Mouse (Mus musculus): ENCODE results near the gene Ptrh1. TPM values are rescaled to one million over a fixed set of nuclear protein-coding genes. Genes with fewer than 3 reads are reported as not detected.

The Ptrh1 gene
- 1 to 10 TPM; 5.1 to 5.5 TPM for total RNA-seq (2021)
- long read RNA-seq, experiment 1, partial matches to known transcripts = 0 of 5 reads
- long read RNA-seq, experiment 1, other reads (novel, unspliced or antisense) = 2 of 5 reads
- long read RNA-seq, experiment 2, partial matches to known transcripts = 0 of 6 reads
- long read RNA-seq, experiment 2, other reads (novel, unspliced or antisense) = 2 of 6 reads

DNA sequence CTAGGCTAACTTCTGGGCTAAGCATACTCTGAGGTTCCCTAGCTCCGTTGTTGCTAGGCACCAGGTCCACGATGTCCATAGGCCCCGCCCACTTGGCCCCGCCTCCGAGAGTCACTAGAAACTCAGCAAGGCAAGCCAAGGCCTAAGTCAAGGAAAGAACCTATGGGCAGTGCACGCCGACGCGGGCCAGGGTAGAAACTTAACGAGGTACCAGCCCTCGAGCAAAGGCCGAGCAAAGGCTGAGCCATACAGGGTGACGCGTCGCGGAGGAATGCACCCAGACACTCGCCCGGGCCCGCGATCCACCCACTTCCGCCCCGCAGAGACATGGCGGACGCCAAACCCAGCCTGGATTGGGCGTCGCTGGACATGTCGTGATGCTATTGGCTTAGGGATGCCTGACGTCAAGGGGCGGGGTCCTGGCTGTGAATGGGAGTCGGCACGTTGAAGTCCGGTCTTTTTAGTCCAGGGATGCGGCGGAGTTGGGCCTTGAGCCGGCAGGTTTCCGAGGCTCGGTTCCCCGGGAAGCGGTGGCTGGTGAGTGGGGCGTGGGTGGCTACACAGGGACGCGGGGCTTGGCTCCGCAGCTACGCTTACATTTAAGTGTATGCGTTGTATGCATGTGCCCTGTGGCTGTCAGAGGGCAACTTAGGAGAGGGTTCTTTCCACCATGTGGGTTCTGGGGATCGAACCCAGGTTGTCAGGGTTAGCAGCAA, at the start of gene Ptrh1, which contains the start of gene Ttc16:
Gene Ptrh1, plus strand, starts transcription at position 428 of the 716 bp plus-strand sequence.
Gene Ttc16, minus strand, starts transcription at position 275 of the 716 bp plus-strand sequence.
- DNase-seq = peak; percentile 98 to 99

GRCm38 (mm10) chr2:32727435-32727834, 48.2 kb upstream of the Ptrh1 start:
- peak; percentile 98 to 99 for DNase-seq

DNA sequence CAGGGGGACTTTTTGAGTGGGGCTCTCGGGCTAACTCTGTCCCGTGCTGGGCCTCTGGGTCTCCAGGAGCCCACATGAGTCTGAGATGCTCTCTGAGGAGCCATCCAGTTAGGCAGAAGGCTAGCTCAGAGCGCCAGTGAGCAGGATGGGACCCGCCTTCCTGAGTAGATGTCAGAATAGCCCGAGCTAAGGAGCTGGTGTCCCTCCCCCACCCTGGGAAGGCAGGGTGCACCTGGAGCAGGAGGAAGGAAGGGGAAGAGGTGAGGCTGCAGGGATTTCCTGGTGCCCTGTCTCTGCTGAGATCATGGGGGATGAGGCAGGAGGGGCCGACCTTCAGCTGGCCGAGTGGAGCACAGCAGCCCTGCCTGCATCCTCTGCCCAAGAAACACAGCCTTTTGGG, 47.1 kb upstream of the Ptrh1 start:
- peak; percentile 65 to 91 for DNase-seq

DNA sequence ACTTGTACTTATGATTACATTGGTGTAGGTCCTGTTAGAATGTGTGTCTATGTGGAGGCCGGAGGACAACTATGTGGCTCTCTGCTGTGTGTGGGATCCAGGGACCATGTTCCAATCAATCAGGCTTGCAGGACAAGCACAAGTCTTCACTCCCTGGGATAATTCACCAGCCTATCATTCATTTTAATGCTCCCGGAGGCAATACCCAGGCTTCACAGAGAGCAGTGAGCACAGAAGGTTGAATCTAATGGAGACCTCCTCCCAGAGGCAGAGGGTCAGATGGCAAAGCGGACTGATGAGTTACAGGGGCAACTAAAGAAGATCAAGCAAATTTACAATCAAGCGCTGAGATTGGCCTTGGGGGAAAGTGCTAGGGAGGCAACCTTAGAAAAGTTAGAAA, 46.0 kb upstream of the Ptrh1 start:
- no peak for DNase-seq

- no peak for DNase-seq
These were observed 44.7 kb upstream of the Ptrh1 start for GRCm38 (mm10) chr2:32730854-32731253.

DNA sequence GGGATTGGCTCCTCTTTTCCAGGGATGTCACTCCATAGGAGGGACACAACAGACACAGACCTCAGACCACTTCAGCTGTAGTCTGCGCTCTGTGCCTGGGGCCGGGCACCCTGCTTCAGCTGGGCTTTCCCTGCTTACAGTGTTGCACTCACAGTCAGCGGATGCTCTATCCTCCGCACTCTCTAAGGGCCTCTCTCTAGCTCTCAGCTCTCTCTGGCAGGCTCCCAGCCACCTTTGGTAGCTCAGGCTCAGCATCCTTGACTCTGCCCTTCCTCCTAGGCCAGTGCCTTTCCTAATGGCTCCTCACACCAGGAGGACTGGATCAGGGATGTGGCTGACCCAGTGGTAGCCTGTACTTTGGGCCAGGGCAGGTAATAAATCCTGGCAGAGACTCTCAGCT, 43.7 kb upstream of the Ptrh1 start:
- no peak for DNase-seq

DNA sequence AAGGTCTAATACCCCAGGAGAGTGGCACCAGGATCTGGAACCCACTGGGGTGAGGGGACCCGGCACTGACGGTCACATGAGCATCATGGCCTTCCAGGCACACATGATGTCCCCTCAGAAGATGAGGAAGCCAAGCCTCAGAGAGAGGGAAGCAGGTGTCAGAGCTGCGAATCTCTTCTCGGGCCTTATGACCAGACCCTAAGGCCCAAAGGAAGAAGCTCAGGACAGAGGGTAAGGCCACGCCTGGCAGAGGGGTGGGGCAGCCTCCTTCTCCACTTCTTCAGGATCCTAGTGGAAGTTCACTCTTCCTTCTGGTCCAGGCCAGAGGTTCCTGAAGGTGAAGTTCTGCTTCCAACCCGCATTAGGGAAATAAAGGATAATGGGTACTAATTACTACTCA, 42.9 kb upstream of the Ptrh1 start:
- DNase-seq = peak in 1 of 2 experiments; percentile 69

DNA sequence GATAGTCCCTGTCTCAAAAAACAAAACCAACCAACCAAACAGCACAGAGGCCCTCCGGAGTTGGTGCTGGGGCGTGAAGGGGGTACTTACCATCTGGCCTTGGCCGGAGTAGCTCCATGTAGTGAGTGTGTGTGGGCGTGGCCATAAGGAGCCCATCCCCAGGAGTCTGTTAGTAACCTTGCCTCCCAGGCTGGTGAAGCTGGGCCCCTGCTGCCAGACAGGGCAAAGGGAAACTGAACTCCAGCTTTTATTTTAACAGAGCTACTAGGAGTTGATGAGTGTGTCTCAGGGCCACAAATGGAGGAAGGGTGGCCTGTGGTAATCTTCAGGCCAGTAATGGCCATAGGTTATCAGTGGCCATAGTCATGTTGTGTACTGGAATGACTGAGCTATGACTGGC, 41.1 kb upstream of the Ptrh1 start:
- peak in 1 of 2 experiments; percentile 46 for DNase-seq

DNA sequence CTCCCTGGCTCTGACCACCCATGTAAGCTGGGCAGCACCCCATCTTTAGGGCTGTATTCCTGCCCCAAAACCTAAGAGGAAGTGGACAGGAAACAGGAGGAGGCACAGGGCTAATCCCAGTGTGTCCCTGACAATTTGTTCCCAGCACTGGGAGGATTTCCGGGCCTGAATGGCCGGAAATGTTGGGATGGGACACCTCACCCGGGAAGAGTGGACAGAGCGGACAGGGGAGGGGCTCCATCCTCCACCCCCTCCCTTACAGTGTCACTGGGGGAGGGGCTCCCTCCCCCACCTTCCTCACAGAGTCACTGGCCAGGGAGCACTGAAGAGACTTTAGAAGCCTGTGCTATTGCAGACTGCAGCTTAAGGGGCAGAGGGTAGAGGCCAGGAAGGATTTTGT, 40.7 kb upstream of the Ptrh1 start:
- DNase-seq = peak; percentile 78 to 93

DNA sequence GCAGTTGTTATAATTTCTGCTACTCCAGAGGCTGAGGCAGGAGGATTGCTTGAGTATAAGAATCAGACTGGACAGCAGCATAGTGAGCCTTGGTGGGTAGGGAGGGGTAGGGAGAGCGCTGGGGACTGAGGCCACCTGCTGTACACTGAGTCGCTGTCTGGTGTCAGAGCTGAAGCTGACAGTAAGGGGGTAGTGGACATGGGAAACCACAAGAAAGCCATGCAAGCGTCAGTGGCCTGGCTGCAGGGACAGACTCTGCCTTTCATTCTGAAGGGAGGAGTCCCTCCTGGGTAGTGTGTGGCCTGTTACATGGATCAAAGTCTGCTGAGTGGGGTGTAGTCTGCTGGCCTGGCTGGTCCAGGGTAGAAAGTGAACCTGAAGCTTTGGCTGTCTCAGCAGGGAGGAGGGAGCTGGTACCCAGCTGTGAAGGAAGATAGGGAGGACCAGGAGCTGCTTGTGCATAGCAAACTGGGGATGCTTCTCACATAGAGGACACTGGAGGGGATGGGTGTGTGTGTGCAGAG, 39.2 kb upstream of the Ptrh1 start:
- no peak for DNase-seq

DNA sequence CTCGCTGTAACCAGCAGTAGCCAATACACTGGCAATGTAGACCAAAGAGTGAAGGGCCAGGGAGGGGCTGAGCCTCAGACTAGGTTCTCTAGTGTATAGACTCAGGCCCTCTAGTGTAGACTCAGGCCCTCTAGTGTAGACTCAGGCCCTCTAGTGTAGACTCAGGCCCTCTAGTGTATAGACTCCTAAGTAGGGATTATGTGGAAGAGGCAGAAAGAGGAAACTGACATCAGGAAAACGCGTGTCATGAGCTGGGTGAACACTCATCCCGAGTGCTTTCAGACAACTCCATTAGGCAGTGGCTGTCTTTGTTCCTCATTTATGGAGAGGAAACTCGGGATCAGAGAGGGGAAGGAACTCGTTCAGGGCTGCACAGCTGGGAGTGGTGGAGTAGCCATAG, 38.6 kb upstream of the Ptrh1 start:
- no peak for DNase-seq

DNA sequence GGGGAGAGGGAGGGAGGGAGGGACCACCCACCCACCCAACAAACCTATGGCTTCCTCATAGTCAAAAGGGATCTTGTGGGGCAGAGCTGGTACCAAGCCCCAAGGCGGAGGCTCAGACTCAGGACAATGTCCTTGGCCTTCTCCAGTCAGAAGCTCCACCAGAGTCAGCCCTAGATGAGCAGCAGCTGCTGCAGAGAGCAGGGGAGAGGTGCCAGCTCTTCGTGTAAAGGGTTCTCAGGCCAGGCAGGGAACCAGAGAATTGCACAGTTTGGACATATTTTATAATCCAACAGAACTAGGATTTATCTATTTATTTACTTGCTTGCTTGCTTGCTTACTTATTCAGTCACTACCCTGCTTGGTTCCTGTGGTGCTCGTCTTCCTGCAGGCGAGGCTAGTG, 36.3 kb upstream of the Ptrh1 start:
- DNase-seq = no peak

DNA sequence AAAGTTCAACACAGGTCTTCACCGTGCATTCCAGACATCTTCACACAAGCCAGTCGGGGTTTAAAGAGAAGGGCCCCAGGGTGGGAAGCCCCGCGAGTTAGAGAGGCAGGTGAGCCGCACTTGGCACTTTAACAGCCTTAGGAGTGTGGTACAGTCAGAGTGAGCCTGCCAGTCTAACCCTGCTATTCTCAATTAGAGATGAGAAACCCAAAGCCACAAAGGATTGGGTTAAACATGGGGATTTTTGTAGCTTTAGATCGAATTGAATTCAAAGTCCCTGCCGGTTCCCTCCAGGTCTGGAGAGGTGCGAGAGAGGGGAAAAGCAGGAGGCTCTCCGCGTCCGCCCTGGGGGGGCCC, 34.7 kb upstream of the Ptrh1 start, which contains the start of gene 6330409D20Rik:
Gene 6330409D20Rik, minus strand, starts transcription at position 101 of the 357 bp plus-strand sequence.
- DNase-seq = no peak

- peak in 1 of 2 experiments; percentile 68 for DNase-seq
These were observed 34.1 kb upstream of the Ptrh1 start for GRCm38 (mm10) chr2:32741273-32742172.

- no peak for DNase-seq
These were observed 33.4 kb upstream of the Ptrh1 start for GRCm38 (mm10) chr2:32742173-32742531.

DNA sequence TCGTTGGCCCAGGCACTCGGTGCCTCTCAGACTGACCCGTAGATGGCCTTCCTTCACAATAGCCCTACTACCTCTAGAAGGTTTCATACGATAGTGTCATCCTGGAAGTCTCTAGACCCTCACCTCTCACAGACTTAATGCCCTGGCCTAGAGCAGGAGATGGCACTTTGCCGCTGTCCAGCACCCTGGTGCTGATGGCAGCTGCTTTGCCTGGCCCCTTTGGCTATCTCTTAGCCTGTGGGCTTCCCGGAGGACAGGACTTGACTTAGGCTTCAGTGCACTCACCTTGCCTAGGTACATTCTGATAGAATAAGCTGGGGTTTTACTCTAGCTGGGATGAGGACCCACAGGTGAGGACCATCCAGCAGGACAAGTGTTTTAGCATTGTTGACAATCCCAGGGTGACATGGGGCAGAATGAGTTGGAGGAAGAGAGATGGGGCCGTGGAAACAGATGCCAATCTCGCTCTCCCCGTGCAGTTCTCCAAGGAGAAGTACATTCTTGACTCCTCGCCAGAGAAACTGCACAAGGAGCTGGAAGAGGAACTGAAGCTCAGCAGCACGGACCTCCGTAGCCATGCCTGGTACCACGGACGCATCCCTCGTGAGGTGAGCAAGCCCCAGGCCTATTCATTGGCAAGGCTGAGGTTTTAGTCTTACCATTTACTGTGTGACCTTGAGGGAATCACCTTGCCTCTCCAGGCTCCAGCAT, 31.2 kb upstream of the Ptrh1 start:
- no peak for DNase-seq

DNA sequence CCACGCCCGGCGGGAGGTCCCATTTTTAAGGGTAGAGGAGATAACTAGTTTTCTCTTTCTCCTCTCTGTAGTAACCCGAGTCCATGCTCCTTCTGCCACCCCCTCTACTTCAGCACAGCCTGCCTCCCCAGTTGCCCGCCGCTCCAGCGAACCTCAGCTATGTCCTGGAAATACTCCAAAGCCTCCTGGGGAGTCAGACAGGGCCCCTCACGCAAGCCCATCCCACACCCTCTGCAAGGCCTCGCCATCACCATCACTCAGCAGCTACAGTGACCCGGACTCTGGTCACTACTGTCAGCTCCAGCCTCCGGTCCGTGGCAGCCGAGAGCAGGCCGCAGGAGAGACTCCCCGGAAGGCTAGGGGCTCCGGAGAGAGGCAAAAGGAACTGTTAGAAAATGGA, 26.5 kb upstream of the Ptrh1 start:
- no peak for DNase-seq

DNA sequence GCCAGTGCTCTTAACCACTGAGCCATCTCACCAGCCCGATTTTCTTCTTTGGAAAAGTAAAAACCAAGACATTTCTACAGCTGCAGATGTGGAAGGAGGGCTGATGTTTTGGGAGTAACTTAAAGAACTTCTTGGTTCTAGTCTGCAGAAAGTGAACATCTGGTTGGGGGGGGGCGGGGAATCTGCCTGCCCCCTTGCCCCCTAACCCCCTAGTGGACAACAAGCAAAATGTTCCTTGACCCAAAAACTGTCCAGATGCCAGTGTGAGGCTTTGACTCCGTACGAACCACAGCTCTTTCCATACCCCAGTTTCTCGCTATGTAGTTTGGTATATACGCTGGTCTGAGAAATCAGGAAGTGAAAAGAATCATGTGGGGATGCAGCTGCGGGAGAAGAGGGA, 25.4 kb upstream of the Ptrh1 start:
- no peak for DNase-seq

GRCm38 (mm10) chr2:32750887-32751664, 24.5 kb upstream of the Ptrh1 start:
- DNase-seq = peak; percentile 59 to 64

DNA sequence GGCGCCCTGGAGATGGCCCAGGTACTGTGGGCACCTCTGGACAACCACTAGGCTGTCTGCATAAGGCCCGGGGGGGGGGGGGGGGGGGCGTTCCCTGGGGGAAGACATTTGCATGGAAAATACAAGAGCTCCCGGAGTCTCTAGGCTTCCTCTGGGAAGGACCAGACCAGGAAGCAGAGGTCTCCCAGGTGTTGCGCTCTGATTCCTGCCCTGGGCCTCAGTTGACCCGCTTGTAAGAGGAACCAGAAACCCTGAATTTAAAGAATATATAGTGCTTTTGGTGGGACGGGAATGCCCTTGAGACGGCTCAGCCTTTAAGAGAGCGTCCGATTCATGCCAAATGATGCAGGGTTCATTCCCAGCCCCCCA, 23.9 kb upstream of the Ptrh1 start:
- no peak for DNase-seq

DNA sequence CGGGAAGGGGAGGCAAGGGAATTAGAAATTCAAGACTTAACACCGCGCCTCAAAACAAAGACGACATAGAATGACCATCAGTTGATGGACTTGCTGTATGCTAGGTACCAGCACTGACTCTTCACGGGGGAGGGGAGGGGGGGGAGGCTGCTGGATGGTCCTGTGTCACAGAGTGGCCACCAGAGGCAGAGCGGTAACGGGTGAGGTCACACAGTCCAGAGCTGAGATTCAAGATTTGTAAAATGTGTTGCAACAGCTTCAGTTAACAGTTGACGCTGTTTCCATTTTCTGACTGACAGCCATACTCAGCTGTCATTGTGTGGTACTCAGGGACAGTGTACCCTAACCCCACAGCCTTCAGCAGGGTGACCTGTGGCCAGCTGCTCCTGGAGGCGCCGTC, 23.4 kb upstream of the Ptrh1 start:
- DNase-seq = no peak

All from heart, adult 18-20 months (tissue).